Mouse (Mus musculus) cerebellum, adult 11-12 months (tissue): ENCODE results near the gene Cdc14b.
A peak's percentile ranks its signal among the peaks of the same experiment; 100 is the strongest.
"Not testable (repeated sequence)": the region's sequence is repeated elsewhere in the genome, so short reads cannot be mapped to it uniquely, and the experiment has no call there.

ENCODE experiments used
- DNase-seq: peaks from one replicate; pipeline ENCODE4 v3.0.0; 2022

Gene Cdc14b

DNA sequence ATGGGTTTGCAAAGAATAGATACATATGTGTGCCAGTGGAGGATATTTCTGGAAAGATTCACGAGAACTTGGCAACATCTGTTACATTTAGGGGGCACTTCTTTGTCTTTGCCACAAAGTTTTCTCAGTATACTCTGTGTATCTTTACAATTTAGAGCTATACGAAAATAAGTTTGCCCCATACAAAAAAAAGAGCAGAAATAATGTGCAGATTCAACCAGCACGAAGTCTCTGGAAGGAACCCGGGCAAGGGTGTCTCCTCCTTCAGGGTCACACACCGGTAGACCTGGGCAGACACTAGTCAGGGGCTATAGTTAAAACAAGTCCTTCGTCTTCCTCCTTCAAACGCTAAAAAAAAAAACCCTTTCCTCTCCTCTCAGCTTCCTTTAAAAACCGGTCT lies 1.7 kb downstream of the Cdc14b start:
- DNase-seq, result no peak

- DNase-seq, result no peak
These were observed 6.7 kb downstream of the Cdc14b start for GRCm38 (mm10) chr13:64268384-64268783.

GRCm38 (mm10) chr13:64267151-64267550 lies 7.9 kb downstream of the Cdc14b start:
- DNase-seq, result no peak

DNA sequence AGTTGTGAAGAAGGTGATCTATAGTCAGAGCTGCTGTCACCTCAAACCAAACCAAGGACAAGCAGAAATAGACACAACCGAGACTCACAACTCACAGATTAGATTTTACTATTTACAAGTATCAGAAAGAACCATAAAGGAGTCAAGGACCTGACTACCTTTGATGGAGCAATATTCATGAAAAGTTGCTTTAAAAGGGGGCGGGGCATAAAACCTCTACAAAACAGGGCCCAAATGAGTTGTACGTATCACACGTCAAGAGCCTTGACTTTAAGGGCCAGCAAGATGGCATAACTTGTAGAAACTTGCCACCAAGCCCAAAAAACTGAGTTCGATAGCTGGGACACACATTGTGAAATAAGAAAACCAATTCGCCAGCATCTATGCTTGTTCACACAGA lies 10.5 kb downstream of the Cdc14b start:
- no peak for DNase-seq

GRCm38 (mm10) chr13:64259903-64260302 lies 15.2 kb downstream of the Cdc14b start:
- DNase-seq, result peak; percentile 42

- peak; percentile 85 for DNase-seq
These were observed 16.6 kb downstream of the Cdc14b start for GRCm38 (mm10) chr13:64258516-64258821.

DNA sequence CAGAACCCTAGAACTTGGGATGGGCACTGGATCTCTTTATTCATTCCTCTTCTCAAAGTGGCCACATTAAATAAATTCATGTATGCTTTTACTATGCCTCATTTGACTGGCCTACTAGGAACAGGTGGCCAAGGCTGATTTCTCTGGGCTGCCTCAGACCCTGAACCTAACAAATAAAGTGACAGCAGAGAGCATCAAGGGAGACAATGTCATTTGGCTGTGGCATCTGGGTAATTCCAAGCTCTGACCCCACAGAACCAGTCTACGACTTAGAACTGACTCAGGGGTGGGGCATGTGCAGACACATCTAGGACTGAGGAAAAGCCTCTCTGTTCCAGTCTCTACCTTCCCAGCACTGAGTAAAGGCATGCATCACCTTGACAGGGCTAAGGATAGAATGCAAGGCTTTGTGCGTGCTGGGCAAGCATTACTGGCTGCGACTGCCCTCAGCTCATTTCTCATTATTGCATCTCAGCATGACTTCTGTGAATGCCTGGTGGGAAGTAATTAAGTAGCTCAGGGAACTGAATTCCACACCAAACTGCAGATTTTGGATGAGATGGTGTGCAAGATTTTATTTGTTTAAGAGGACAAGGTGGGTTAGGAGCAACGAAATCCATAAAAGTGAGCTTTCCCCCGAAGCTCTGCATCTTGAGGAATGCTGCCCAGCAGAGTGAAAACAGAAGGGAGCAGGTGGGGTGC lies 17.1 kb downstream of the Cdc14b start:
- DNase-seq, result peak; percentile 78

DNA sequence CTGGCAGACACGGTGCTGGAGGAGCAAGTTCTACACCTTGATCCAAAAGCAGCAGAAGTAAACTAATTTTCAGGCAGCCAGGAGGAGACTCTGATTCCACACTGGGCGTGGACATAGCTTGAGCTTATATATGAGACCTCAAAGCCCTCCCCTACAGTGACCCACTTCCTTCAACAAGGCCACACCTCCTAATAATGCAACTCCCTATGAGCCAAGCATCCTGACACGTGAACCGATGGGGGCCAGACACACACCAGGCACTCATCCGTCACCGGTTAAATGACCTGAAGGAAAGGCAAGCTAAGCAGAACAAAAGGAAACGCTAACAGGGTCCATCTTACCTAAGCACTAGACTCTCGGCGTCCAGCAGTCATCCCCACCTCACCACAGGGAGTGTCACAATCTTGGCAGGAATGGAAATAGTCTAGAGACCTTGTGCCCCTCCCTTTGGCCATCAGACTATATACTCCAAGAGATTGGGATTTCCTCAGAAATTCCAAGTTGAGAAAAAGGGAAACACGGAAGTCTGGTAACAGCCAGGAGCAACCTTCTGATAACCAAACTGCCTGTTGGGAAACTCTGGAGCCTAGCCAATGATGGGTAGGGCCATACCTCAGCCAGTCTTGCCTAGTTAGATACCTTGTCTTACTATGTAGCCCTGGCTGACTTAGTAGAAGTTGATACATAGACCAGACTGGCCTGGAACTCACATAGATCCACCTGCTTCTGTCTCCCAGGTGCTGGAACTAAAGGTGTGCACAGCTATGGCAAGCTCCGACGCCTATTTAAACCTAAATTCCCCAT lies 17.9 kb downstream of the Cdc14b start:
- peak; percentile 52 for DNase-seq

DNA sequence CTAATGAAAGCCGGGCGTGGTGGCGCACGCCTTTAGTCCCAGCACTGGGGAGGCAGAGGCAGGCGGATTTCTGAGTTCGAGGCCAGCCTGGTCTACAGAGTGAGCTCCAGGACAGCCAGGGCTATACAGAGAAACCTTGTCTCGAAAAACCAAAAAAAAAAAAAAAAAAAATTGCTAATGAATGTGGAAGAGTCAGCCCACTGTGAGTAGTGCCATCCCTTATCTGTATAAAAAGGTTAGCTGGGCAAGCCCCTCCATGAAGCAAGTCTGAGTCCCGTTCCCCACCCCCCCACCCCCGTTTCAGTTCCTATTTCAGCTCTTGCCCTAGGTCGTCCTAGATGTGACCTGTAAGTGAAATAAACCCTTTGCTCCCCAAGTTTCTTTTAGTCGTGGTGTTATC lies 20.9 kb downstream of the Cdc14b start:
- not testable (repeated sequence) for DNase-seq

GRCm38 (mm10) chr13:64253697-64254096 lies 21.4 kb downstream of the Cdc14b start:
- no peak for DNase-seq

DNA sequence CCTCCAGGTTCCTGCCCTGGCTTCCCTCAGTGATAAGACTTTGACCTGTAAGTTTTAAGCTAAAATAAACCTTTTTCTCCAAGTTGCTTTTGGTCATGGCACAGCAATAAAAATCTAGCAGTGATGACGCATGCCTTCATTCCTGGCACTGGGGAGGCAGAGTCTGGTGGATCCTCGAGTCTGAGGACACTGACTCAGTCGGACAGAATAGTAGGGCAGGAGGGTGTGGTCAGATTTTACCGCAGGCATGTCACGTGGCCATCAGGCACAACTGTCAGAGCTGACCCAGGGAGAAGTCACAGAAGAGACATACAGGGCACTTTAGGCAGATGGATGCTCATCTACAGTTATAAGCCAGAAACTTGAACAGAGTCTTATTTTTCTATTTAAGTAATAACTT lies 22.9 kb downstream of the Cdc14b start:
- no peak for DNase-seq

- no peak for DNase-seq
These were observed 24.7 kb downstream of the Cdc14b start for GRCm38 (mm10) chr13:64250363-64250762.

GRCm38 (mm10) chr13:64248775-64249524 lies 26.1 kb downstream of the Cdc14b start:
- DNase-seq, result peak; percentile 80

GRCm38 (mm10) chr13:64248161-64248774 lies 26.8 kb downstream of the Cdc14b start:
- peak; percentile 36 for DNase-seq

GRCm38 (mm10) chr13:64246106-64246505 lies 29.0 kb downstream of the Cdc14b start:
- DNase-seq, result no peak

- DNase-seq, result no peak
These were observed 30.3 kb downstream of the Cdc14b start for GRCm38 (mm10) chr13:64244685-64245261.

DNA sequence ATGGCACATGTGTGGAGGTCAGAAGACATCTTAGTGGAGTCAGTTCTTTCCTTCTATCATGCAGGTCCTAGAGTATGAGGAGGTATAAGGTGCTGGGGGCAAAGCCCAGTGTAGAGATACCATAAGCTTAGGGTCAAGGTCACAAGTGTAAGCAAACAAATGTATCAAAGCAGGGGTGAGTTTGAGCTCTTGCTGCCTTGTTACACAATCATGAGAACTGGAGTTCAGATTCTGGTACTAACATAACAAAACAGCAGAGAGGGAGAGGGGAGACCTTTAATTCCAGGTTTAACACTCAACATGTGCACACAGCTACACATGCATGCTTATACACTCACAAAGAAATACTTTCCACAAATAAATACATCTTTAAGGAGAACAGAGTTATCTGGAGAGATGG lies 32.4 kb downstream of the Cdc14b start:
- DNase-seq, result no peak

DNA sequence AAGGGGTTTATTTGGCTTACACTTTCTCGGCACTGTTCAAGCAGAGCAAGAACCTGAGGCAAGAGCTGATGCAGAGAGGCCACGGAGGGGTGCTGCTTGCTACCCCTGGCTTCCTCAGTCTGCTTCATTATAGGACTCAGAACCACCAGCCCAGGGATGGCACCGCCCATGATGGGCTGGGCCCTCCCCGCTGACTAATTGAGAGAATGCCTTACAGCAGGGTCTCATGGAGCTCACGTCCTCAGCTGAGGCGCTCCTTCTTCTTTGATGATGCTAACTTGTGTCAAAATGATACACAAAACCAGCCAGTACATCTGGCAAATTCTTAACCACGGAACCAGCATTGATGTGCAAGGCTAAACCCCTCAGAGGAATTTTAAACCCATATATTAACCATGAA lies 34.5 kb downstream of the Cdc14b start:
- no peak for DNase-seq

DNA sequence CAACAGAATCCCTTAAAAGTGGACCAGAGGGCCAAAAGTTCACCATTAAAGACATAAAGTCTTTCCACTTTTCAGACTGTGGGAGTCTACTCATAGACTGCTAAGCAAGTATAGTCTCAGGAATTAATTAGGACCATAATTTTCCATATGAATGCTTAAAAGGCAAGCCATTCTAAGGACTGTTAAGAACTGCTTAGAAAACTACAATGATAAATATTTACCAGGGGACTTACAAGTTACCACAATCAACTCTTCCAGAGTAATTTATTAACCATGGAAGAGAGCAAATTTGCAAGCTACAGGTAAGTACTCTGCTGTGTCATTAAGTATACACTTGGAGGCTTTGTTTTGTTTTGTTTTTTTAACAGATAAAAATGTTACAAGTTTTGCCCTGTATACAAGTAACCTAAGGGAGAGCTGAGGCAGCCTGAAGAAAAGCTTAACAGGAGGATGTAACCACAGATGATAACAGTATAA lies 37.4 kb downstream of the Cdc14b start:
- no peak for DNase-seq

DNA sequence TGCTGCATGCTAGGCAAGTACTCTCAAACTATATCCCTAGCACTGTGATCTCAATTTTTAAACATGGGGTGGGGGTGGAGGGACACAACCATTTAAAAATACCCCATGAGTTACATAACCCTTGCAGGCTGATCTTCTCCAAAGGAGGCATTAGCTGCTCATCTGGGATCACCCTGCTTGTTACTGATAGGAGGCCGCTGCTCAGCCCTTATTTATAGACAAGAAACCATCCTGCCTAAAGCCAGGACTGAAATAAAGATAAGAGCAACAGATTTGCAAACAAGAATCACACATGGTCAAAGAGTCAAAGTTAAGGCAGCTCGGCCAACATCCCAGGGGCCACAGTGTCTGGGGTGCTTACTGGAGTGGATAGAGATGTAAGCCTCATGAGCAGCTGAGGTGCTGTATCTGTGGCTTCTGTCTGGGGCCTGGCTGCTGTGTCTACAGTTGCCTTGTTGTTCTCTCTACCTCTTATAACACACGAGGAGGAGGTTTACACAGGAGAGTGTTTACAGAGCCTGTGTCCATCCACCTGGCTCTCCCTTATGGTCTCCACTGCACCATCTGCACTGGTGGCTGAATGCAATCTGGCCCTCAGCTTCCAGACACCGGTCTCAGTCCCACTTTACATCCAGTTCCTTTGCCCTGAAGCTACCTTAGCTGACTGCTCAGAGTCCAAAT lies 38.0 kb downstream of the Cdc14b start:
- peak; percentile 86 for DNase-seq

DNA sequence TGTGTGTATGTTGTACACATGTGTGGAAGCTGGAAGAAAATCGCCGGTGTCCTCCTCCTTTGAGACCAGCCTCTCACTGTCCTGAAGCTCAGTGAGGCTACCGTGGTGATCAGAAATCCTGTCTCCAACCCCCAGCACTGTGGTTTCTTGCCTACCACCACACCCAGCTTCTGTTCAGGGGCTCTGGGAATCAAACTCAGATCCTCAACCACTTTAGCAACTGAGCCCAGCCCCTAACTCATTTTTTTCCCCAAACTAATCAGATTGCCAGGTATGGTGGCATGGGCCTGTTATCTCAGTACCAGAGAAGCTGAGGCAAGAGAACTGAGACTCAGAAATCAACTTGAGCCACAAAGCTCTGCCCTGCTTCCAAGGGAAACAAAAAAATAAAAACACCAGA lies 39.3 kb downstream of the Cdc14b start:
- DNase-seq, result no peak

DNA sequence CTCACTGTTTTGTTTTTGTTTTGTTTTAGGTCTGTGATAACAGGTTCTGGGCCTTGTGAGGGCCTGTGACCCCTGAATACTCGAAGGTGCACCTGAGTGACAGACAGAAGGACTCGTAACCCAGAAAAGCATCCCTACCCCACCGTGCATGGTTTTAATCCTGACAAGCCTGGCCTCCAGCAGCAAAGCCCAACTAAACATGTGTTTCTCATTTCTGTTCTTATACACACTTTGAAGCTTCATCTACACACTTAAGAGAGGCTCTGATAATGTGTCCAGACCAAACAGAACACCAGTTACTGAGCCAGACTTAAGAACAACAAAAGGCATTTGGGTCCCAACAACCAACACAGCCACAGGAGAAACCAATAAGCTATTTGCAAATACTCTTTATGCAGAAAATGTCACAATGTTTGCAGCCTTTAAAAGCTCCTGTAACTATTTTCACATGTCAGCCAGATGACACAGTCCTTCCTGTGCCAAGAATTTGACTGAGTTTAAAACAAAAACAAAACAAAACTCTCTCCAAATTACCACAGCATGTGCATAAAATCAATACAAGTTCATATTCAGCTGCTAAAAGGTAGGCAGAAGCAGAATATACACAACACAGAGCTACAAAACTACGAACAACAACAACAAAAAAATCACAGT lies 39.9 kb downstream of the Cdc14b start:
- no peak for DNase-seq
